Mouse (Mus musculus) forebrain, embryonic 12.5 days (tissue): ENCODE measurements around the gene Dpf3. TPM values are rescaled to one million over a fixed set of nuclear protein-coding genes. Genes with fewer than 3 reads are reported as not detected.

Experiments
- polyA plus RNA-seq: library from polyadenylated mRNA; unstranded; fragments of >200 nt; fragmentation: Nextera tagmentation; extraction: Ambion mirVana; gene quantifications from 2 replicates; pipeline ENCODE4 v1.2.1, GENCODE M21; 2016

Gene Dpf3
- polyA plus RNA-seq, 1 experiment from 2014 or later = 7.7 TPM

Other genes starting within 250 kb of the Dpf3 start
- 26.4 and 33.1 TPM in 2 replicates for gene Dcaf4, start 32.8 kb upstream of the Dpf3 start, polyA plus RNA-seq
- gene Zfyve1, start 109.5 kb upstream of the Dpf3 start, polyA plus RNA-seq = 34.6 and 35.0 TPM in 2 replicates
- gene Rbm25, start 143.5 kb upstream of the Dpf3 start, polyA plus RNA-seq = 300 and 313 TPM in 2 replicates
- gene Psen1, start 200.4 kb upstream of the Dpf3 start, polyA plus RNA-seq = 67.4 and 69.0 TPM in 2 replicates